Mouse (Mus musculus): Measurements from ENCODE around the gene Mrps14.

Gene Mrps14

GRCm38 (mm10) chr1:160194529-160195336 is at the start of gene Mrps14:
TSS of gene Mrps14 (plus strand) at chr1:160195215.
- DNase-seq (ENCODE audit: extremely low read depth, insufficient read length, low spot score), result peak; percentile 97

GRCm38 (mm10) chr1:160145606-160146005 is 49.4 kb upstream of the Mrps14 start:
- no peak for DNase-seq (ENCODE audit: extremely low read depth, insufficient read length, low spot score)

DNA sequence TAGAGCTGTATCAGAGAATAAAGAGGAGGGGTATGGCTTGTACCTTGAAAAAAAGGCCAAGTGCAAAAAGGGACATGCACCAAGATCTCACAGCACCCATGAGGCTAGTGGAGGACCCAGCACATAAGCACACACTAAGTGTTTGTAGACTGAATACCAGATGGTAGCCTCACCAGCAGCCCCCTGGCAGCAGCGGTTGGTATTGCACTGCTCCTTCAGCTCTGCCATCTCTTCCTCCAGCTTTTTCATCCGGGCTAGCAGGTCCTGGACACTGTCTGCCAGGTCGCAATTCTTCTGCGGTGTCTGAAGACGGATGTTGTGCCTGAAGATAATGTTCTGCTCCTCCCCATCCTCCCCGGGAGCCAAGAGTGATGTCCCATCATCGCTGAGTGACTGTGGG is 47.7 kb upstream of the Mrps14 start:
- no peak for DNase-seq (ENCODE audit: extremely low read depth, insufficient read length, low spot score)

GRCm38 (mm10) chr1:160149291-160149906 is 45.6 kb upstream of the Mrps14 start:
- no peak for DNase-seq (ENCODE audit: extremely low read depth, insufficient read length, low spot score)

DNA sequence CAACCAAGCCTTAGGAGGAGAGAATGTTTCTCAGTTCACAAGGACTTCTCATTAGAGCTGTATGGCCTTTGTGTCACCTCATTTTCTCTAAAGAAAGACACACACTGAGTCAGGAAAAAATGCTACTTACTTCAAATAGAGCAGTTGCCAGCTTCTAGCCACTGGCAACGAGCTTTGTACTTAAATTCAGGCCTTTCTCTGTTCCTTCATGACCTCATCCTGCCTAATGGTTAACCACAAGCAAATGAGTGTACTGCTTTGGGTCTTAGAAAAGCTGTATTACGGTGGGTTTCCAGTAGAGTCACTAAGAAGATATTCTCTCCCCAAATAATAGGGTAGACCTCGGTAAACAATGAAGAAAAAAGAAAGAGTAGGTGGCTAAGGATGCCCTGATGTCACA is 44.3 kb upstream of the Mrps14 start:
- DNase-seq (ENCODE audit: extremely low read depth, insufficient read length, low spot score), result peak; percentile 23

DNA sequence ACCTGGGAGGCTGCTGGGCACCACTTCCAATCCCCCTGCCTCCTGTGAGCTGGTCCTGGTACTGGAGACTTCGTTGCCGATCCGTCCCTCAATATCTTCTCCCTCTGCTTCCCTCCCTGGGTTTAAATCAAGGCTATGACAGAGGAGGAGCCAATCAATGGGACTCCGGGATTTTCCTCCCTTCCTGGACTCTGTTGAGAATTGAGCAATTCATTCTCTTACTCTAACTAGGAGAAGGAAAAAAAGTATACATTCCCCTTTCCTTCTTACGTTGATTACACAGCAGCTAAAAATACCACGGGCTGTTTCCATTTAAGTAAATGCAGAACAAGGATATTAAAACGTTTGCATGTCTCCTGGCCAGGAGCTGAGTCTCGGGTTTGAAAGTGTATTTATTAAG is 41.5 kb upstream of the Mrps14 start, which contains the start of gene Tnn:
Gene Tnn (minus strand): TSS at position 101 of the 400 bp plus-strand sequence.
- no peak for DNase-seq (ENCODE audit: extremely low read depth, insufficient read length, low spot score)

DNA sequence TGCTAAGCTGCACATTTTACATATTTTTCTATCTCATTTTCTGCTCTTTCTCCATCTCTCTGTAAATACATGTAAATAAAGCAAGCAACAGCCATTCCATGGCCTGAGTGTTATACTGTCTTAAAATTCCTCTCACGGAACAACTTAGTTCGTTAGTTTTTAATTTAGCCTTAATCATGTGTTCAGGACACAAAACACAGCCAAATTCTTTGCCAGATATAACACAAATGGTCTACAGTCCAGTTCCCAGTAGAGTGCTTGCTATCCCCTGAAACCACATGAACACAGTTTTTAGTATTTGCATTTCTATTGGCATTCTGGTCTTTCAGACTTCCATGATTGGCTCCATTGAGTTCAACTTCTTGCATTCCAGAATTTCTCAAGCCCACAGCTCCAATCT is 36.8 kb upstream of the Mrps14 start:
- no peak for DNase-seq (ENCODE audit: extremely low read depth, insufficient read length, low spot score)

DNA sequence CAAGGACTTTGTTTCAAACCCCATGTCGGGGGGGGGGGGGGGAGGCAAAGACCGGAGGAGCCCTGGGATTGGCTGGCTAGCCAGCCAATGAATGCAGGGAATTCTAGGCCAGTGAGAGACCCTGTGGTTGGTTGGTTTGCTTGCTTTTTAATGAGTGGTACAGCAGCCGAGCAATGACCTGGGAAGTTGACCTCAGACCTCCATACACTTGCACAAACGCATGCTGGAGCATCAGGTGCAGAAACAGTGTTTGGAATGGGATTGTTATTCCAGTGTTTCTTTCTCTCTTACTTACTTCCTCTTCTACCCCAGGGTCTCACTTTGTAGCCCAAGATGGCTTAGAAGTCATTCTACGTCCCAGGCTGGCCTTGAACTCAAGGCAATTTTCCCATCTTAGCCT is 28.4 kb upstream of the Mrps14 start:
- DNase-seq (ENCODE audit: extremely low read depth, insufficient read length, low spot score), result no peak

GRCm38 (mm10) chr1:160176903-160177302 is 18.1 kb upstream of the Mrps14 start:
- DNase-seq (ENCODE audit: extremely low read depth, insufficient read length, low spot score), result no peak

GRCm38 (mm10) chr1:160181216-160181615 is 13.8 kb upstream of the Mrps14 start:
- no peak for DNase-seq (ENCODE audit: extremely low read depth, insufficient read length, low spot score)

GRCm38 (mm10) chr1:160184506-160184905 is 10.5 kb upstream of the Mrps14 start:
- no peak for DNase-seq (ENCODE audit: extremely low read depth, insufficient read length, low spot score)

GRCm38 (mm10) chr1:160195337-160195663 is 285 bp downstream of the Mrps14 start:
- DNase-seq (ENCODE audit: extremely low read depth, insufficient read length, low spot score), result no peak

- DNase-seq (ENCODE audit: extremely low read depth, insufficient read length, low spot score), result no peak
These were observed 10.5 kb downstream of the Mrps14 start for GRCm38 (mm10) chr1:160205486-160205885.

DNA sequence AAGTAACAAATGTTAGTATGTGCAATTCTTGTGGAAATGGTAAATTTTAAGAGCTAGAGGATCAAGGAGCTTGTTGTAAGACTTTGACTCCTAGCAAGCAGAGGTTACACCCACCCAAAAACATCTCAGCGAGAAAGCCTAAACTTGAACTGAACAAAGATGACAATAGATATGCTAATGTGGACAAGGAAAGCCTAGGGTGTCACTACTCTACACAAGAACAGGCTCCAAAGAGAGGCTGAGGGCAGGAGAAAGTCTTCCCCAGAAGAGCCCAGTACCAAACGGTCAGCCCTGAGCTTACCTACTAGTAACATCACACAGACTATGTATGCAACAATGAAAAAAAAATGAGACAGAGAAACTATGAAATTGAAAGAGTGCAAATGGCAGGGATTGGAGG is 14.8 kb downstream of the Mrps14 start:
- no peak for DNase-seq (ENCODE audit: extremely low read depth, insufficient read length, low spot score)

GRCm38 (mm10) chr1:160210566-160210965 is 15.6 kb downstream of the Mrps14 start:
- DNase-seq (ENCODE audit: extremely low read depth, insufficient read length, low spot score), result no peak

GRCm38 (mm10) chr1:160211597-160212122 is 16.6 kb downstream of the Mrps14 start:
- no peak for DNase-seq (ENCODE audit: extremely low read depth, insufficient read length, low spot score)

DNA sequence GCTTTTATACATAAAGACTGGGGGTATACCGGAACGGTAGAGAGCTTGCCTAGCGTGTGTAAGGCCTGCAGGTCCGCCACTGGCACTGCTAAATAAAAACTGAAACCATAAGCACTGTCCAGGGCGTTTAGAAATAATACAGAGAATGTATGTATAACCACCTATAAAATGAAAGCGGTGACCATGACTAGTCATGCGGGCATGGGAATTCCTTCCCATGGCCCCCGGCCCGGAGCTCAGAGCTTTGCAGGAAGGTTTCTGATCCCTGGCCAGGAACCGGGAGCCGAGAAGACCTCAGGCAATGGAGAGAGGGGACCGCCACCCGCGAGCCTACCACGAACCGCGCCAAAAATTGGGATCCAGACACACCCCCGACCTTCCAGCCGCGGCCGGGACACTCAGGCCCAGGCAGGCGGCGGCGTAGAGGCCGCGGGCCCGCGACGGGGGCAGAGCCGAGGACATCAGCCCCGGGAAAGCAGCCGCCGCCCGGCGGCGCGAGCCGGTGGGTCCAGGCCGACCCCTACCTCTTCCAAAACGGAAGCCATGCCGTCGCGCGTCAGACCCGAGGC is 17.2 kb downstream of the Mrps14 start:
- no peak for DNase-seq (ENCODE audit: extremely low read depth, insufficient read length, low spot score)

- DNase-seq (ENCODE audit: extremely low read depth, insufficient read length, low spot score), result peak; percentile 100
These were observed 18.0 kb downstream of the Mrps14 start, which contains the start of gene Cacybp for GRCm38 (mm10) chr1:160212703-160213669. TSS of gene Cacybp (minus strand) at chr1:160212875.

- DNase-seq (ENCODE audit: extremely low read depth, insufficient read length, low spot score), result no peak
These were observed 19.2 kb downstream of the Mrps14 start for GRCm38 (mm10) chr1:160214171-160214570.

GRCm38 (mm10) chr1:160217898-160218297 is 22.9 kb downstream of the Mrps14 start:
- DNase-seq (ENCODE audit: extremely low read depth, insufficient read length, low spot score), result no peak
